Mouse (Mus musculus) fat pad, adult 2 months (tissue): Measurements from ENCODE around the gene Frem2.

ENCODE experiments used
- DNase-seq: peaks from one replicate; pipeline ENCODE4 v3.0.0-alpha.2; 2011; ENCODE audit warnings: low read depth, low spot score; ENCODE audit errors: extremely low read depth

Gene Frem2

DNA sequence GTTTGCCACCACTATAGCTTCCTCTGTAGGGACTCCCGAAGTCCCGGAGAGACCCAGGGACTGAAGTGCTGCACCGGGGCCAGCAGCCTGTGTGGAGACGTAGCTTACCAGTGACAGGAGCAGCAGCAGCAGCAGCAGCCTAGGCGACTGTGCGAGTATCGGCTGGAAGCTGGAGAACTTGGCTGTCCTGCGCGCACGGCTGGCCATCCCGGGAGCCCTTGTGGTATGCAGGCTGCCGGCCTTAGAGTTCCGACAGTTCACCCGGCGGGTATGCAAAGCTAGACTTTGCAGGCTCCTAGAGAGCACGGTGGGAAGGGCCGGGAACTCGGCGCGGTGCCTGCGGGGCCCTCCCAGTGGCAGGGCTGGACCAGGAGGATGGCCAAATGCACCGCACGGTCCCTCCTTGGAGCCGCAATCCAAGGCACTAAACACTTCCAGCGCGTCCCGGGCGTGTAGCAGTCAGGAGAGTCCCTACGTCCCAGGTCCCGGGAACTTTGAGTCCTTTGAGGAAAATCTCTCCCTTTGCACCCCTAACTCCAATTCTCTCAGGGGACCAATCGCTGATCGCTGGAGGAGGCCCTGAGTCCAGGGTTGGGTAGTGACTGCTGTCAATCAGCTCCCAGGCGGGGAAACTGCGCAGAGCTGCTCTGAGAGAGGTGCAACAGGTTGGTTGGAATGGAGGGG, at the start of gene Frem2:
Gene Frem2 (minus strand): TSS at position 478 of the 684 bp plus-strand sequence.
- DNase-seq = no peak

GRCm38 (mm10) chr3:53705992-53706495, 48.9 kb upstream of the Frem2 start:
- no peak for DNase-seq

GRCm38 (mm10) chr3:53703126-53703505, 46.0 kb upstream of the Frem2 start:
- DNase-seq = no peak

DNA sequence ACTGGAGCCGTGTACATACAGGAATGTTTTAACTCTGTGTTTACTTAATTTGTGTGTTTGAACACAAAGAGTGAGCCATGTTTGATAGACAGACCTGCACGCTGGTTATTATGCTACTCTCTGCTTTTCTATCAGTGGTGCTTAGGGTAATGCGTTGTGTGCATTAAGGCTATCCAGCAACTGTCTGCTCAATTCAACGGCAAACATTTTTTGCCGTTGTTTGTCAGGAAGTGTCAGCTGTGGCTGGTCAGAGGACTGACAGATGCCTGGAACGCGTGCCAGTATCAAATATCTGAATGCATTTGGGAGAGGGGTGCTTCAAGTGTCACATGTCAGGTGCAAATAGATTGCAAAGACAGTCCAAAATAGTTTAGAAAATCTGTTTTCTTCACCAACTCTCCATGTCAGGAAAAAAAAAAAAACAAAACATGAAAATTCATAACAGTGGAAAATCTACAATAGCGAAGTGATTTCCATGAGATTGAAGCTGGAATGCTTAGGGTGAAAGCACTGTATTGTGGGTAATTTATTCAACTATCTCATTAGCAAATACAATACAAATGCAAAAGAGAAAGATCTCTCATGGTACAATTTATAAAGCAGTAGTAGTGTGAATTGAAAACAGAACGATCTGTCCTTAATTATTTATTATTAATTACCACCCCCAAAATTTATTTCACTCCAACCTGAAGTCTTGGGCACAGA, 45.4 kb upstream of the Frem2 start:
- no peak for DNase-seq

GRCm38 (mm10) chr3:53701940-53702339, 44.8 kb upstream of the Frem2 start:
- no peak for DNase-seq

DNA sequence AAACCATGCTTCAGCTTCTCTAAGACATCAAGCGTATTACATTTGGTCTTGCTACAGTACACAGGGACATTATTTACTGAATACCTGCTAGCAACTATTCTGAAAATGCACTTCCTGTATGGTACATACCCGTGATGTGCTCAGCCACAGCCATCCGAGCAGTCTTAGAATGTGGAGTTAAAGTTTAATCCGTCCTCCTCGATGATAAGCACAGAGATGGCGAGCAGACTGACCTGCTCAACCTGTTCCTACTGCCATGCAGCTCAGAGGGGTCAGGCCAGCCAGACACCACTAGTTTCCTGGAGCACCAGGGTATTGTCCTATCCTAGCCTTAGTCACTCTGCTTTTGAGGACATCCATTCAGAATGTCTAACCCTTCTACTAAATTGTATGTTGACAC, 30.6 kb upstream of the Frem2 start:
- no peak for DNase-seq

GRCm38 (mm10) chr3:53682244-53682643, 25.1 kb upstream of the Frem2 start:
- DNase-seq = no peak

DNA sequence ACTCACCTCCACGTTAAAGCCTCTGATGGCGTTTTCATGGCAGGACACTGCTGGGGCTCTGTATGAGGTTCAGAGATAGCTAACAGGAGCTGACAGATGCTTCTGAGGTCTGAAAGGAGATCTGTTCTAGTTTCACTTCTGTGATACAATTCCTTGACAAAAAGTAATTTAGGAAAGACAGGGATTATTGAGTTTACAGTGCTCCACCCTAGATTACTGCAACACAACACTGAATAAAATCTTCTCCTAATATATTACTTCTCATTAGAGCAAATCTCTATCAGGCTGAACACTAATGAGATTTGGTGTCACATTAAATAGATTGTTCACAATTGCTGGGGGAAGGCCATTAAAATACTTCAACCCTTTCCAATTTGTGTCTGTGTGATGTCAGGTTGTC, 23.7 kb upstream of the Frem2 start:
- no peak for DNase-seq

GRCm38 (mm10) chr3:53674225-53674624, 17.1 kb upstream of the Frem2 start:
- DNase-seq = no peak

DNA sequence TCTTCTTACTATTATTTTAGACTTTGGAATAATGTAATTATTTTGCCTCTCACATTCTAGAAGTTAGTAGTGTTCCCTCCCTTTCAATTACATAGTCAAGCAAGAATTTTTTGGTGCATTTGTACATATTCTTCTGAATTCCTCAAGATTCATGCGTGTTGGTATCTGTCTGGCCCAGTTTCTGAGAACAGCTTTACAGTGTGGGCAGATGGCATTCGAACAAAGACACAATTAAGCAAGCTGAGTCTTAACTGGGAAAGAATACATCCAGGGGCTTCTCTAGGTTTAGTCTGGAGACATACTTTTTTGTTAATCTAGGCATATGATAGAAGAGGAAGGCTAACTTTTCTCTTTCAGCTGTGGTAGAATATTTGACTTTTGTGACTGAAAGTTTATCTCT, 12.6 kb upstream of the Frem2 start:
- no peak for DNase-seq

GRCm38 (mm10) chr3:53657744-53658534, 784 bp upstream of the Frem2 start:
- no peak for DNase-seq

DNA sequence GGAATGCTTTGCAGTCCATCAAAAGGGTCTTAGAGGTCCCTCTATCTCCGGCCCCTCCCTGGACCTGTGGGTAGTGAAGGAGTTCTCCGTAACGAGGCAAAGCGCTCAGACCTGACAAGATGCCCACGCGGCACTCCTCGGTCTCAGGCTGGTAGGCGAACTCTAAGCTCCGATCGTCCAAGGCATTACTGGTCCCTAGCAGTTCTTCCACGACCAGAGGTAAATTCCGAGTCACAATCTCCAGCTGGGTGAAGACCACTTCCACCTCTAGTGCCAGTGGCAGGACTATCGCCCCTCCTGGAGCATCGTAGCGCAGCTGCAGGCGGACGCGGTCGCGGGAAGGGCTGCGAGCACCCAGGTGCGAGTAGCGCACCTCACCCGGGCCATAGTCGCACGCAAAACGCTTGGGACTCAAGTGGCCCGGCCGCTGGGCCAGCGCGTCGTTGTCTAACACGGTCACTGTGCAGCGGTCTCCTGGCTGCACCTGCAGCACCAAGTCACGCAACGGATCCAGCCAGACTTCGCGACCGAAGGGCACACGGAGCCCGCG, 752 bp downstream of the Frem2 start:
- DNase-seq = no peak

- DNase-seq = no peak
Measured at GRCm38 (mm10) chr3:53655343-53655742, 1.8 kb downstream of the Frem2 start.

- no peak for DNase-seq
Measured at GRCm38 (mm10) chr3:53650003-53650748, 7.0 kb downstream of the Frem2 start.

DNA sequence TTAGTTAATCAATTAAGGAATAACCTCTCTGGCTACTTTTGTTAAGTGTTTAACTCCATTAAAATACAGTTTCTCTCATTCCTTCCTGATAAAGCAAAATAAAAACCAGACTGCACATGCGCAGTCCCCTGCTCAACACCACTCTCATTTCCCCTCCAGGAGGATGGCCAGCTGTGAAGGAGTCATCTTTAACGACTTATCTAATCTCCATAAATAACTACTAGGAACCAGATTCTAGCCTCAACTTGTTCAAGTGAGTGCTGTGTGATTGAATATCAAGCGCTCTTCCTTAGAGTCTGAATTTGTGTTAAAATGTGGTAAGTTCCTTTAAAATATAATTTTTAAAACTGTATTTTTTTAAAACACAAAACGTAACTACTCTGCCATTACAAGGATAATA, 7.7 kb downstream of the Frem2 start:
- no peak for DNase-seq

GRCm38 (mm10) chr3:53648902-53649301, 8.3 kb downstream of the Frem2 start:
- no peak for DNase-seq

DNA sequence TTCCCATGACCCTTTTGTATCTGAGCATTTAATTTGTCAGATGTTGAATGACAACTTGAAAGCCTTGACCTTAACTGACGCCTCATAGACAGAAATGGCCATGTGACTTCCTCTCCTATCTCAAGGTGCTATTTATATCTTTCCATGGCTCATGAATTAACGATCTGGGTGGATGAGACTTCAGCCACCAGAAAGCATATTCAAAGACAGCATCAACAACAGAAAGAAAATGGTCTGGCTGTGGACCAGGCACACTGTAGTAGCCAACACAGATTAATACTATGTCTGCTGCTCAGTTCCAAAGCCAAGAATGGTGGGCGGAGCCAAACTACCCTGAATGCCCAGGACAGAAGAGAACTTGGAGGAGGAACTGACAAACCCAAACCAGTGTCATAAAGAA, 21.2 kb downstream of the Frem2 start:
- DNase-seq = no peak

DNA sequence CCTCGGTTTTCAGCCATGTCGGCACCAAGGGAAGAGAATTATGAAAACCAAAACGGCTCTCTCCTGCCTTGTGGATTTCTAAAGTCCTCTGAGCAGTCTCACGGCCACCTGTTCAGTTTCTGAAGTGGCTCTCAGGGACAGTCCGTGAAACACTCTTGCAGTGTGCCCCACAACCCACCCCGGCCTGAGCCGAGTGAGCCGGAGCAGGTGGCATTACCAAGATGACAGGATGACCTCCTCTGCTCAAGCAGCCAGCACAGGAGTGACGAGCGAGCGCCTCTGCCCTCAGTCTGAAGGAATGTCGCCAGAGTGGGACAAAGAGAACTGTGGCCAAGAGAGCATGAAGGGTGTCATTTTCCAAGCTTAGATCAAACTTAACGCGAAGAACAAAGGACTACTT, 26.0 kb downstream of the Frem2 start:
- no peak for DNase-seq

DNA sequence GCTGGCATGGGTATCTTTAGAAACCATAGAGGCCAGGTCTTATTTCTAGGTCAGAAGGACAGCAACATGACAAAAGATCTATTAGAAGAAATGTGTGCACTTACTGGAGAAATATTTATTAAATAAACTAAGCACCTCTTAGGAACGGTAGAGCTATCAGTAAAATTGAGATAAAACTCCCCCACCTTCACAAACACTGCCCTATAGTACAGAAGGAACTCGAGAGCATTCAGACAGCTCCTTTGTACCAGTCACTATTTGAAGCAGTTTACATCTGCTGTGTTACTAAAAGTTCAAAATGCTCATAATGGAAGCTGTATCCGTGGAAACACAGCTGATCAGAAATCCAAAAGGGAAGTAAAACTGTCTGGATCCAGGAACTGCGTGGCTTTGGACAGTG, 26.5 kb downstream of the Frem2 start:
- DNase-seq = no peak

DNA sequence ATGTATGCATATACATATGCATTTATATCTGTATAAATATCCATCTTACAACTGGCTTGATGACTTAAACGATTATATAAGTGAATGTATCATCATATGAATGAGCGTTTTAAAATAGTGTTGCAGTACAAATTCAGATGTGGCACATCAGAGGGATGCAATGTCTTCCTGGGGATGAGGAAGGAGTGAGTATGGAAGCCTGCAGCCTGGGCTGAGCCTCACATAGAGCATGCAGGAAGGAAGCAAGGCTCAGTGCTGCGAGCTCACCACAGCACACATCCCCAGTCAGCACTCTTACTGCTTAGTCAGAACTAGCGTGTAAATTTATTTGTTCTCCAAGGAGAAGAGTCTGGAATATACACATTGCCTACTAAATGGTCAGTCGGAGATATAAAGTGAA, 27.2 kb downstream of the Frem2 start:
- DNase-seq = no peak

DNA sequence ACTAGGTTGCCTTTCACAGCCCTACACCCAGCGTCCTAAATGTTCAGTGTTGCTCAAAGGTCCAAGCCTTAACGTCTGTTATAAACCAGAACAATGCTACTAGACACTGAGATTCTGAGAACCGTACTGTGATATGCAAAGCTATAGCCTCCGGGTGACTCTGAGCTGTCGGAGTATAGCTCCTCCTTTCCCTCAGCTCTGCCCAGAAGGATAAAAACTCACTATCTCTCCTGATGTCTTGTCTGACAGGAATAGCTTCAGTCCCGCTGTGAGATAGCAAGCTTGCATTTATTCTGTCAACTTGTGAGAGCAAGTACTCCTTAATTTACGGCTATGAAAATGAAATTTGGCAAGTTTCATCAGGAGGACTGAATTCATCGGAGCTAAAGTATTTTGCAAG, 33.9 kb downstream of the Frem2 start:
- DNase-seq = no peak
